Mouse (Mus musculus): ENCODE results near the gene Eif3k.

Eif3k gene

DNA sequence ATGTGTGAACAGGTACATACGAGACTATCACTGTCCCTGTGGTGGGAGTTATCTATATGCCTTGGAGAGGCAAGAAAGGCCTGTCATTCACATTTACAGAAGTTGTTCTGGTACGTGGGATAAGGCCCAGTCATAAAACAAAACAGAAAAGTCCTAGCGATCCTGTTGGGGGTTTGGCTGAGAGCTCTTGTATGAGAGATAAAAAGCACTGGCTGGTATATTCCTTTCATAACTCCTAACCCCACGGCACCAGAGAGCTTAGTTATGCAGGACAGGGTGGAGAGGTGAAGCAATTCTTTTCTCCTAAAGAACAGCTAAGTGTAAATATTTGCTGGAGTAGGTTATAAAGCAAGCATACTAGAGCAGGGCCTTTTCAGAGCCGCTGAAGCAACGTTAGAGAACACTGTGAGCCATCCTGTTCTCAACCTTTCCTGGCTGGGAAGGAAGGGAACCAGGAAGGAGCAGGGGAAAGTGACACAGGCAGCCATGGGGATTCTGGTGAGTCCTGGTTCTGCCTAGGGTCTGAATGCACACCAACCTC is 22.1 kb downstream of the Eif3k start:
- DNase-seq (ENCODE audit: low spot score in 2 of 2), result no peak

DNA sequence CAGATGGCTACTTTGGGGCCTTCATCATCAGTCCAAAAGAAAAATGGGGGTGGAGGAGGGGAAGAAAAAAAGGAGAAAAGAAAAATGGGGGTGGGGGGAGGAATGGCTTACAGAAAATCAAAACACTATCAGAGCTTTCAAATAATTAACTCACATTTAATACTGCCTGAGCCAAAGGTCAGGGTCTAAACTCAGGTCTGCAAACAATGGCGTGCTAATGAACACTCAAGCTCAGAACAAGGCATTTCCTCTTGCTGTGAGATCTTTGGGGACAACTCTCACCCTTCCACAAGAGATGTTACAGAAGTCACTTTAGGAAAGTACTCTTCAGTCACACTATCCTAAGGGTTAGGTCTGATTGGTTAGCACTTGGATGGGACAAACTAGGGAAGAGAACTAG is 22.9 kb downstream of the Eif3k start:
- no peak for DNase-seq (ENCODE audit: low spot score in 2 of 2)

DNA sequence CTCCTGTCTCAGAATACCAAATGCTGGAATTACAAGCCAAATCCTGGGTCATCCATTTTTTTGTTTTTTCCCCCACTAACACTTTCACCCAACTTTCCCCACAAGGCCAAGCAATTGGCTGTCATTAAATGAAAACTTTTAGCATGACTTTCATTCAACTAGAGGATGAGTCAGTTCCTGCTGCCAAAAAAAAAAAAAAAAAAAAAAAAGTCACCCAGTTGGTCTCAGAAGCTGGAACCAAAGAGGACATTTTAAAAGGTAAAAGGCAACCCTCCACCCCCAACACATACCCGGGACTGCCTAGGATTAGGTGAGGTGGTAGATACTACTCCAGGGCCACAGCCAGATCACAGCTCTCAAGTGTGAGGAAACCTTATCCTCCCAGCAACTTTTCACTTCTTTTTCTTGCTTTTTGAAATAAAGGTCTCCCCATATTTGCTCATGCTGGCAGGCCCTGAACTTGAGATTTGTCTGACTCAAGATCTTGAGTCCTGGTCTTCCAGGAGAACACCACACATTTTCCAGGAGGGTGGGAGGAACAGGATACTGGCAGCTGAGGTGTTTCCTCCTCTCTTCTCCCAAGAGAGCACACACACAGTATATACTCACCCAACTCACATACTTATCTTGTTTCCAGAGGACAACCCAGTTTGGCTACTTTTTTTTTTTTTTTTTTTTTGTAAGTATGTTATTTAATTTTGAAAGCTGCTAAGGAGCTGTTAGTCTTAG is 23.5 kb downstream of the Eif3k start:
- no peak for DNase-seq (ENCODE audit: low spot score in 2 of 2)

DNA sequence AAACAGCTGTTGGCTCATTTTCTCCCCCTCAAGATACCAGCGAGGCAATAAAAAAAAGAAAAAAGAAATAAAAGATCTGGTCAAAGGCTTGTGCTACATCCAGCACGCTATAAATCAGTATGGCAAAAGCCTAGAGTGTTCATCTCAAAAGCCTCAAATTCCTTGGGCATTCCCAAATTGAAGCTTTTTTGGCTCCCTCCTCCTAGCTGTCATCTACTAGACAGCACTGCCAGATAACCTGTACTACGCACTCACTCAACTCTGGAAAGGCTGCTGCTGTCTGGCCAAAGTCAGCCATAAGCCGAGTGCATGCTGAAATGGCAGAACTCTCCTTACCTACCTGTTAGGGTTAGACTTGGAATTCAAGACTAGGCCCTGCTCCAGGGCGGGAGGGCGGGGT is 24.4 kb downstream of the Eif3k start:
- DNase-seq (ENCODE audit: low spot score in 2 of 2), result no peak

DNA sequence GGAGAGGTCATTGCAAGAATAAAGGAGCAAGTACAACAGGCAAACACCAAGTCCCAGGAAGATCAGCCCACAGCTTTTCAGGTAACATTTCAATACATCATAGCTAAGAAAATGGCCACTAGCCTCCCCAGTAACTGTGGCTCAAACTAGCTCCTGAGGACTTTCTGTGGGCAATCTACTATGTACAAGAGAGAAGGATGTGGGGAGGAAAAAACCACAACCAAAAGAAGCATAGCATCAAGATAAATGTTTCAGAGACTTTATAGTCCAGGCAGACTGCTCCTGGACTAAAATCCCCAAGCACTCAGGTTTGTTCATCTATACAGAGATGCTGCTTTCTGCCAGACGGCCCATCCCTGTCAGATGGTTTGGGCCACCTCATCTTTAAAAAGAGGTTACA is 25.4 kb downstream of the Eif3k start:
- no peak for DNase-seq (ENCODE audit: low spot score in 2 of 2)

DNA sequence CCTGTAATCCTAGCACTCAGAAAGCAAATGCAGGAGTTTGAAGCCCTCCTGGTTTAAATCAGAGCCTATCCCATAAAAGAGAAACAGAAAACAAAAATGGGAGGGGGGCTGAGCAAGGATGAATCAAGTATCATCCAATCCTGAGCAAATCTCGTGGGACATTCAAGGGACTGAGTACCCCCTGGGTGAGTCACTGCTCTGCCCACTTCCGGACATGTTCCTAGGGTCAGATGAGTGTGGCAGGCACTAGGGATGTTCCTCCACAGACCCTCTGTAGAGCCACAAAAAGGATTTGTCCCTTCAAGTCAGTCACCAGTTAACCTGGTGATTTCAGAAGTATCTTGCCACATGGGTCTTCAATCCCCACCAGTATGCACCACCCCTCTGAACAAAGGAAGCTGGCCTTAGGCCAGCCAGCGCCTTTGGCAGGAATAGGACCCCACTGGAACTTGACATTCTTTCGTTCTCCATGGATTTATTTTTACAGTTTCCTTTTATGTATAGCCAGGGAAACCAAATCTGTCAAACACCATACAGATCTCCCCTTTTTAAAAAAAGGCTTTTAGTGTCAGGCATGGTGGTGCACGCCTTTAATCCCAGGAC is 26.3 kb downstream of the Eif3k start:
- DNase-seq (ENCODE audit: low spot score in 2 of 2), result no peak

DNA sequence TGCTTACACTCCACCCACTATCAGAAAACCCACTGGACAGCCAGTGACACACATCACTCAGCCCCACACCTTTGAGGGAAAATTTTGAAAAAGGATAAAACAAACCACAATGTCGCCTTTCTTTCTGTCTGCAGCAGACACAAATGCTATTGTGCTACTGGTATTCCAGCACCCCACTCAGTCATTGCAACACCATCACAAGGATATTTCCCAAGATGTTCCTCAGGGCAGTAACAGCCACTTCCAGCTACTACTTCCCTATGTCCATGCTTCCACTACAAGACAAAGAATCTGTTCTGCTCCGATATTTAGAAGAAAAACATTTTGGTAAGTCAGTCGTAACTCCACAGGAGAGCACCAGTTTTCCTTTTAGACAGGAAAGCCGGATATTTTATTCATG is 26.9 kb downstream of the Eif3k start:
- no peak for DNase-seq (ENCODE audit: low spot score in 2 of 2)

DNA sequence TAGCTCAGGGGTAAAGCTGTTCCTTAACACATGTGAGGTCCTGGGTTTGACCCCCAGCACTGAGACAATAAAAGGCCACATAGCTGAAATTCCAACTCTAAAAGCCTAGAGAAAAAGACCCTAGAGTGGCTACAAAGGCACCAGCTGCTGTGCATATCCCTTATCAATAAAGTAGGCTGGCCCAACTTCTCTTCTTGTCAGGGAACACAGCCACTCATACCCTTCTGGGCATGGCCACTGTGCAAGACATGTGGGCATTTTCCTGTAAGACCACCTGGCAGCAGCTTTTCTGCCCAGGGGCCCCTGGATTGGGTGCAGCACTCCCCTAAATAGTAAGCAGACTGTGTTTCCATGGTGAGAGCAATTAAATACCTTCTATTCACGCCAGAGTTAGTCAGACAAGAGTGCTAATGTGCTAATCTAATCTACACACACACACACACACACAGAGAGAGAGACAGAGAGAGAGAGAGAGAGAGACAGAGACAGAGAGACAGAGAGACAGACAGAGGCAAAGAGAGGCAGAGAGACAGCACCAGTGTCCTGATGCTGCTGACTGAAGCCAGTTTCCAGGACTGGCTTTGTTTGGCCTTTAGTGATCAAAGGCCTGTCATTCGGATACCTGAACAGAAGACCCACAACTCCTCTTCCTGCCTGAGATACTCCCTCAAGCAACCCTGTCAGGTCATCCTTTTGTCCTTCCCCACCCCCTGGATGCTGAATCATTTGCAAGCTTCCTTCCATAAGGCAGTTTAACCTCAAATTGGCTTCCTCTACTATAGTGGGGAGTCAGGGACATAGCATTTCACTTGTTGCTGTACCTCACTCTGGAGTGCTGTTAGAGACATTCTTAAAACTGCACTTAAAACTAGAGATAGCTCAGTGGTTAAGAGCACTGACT is 27.9 kb downstream of the Eif3k start:
- no peak for DNase-seq (ENCODE audit: low spot score in 2 of 2)

DNA sequence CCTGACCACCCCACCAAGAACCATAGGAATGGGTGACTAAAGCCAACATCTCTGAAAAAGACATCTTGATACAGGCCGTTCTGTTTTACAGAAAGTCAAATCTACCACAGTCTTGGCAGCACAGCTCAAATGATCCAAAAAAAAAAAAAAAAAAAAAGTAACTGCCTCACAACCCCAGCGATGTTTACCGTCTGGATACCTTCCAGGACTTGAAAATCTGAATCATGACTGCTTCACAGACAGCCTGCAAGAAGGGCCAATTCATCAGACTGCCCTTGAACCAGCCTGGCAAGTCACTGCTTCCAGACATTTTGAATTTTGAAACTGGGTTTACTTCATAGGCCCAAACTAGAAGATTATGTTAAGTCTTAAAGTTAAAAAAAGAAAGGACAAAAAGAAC is 28.9 kb downstream of the Eif3k start:
- no peak for DNase-seq (ENCODE audit: low spot score in 2 of 2)

DNA sequence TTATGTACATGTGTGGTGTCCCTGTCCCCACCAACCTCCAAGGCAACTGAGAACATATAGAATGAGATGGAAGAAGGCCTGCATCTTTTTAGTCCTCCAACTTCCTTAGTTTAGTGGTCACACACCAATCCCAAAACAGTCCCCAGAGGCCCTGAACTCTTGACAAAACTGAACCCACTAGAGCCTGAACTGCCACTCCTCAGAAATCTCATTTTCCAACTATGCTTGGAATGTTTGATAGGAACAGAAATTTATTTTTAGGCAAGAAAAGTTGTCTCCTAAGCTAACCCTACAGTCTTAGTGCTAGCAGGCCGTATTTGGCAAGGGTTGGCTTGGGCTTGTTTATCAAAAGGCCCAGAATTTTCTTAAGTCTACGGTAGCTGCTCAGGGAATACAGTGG is 29.9 kb downstream of the Eif3k start:
- no peak for DNase-seq (ENCODE audit: low spot score in 2 of 2)

DNA sequence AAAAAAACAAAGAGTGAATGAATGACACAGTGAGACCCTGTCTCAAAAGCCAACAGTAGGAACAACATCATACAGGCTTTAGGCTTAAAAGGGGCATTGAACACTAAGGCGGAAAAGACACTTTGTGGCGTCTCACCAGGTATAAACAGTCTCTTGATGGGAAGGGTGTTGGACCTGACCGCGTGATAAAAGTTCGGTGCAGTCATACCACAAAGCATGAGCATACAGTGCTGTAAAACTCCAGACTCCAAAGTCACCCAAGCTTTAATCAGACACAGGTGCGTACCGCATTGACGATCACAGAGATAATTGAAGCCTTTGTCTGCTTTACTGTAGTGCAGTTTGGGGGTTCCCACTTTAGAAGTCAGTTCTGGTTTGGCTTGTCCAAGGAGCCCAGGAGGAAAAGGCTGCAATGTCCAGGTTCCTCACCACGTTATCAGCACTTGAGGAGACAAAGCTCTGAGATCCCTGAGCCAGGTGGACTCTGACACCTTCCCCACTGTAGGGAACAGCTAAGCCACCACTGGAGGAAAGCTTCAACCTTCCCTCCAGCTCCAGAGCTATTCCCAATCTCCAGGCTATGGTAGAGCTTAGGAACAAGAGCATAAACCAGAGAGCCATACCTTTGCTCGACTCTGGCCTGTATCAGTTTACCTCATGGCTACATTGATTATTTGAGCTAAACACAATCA is 31.2 kb downstream of the Eif3k start:
- DNase-seq (ENCODE audit: low spot score in 2 of 2), result no peak

DNA sequence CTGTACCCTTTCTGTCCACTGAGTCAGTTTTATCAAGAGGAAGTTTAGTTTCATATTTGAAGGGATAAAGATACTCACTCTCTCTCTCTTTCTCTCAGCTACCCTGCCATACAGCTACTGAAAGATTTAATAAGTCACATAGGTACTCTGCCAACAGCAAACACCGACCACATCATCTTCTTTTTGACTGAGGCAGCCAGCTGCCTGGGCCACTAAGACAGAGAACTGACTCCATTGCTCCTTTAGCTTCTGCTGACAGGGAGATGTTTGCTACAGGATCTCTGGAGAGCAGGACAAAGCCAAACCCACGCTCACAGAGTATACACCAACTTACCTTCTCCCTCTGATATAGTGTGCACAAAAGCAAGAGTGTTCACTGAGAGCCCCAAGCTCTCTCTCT is 32.4 kb downstream of the Eif3k start:
- no peak for DNase-seq (ENCODE audit: low spot score in 2 of 2)

DNA sequence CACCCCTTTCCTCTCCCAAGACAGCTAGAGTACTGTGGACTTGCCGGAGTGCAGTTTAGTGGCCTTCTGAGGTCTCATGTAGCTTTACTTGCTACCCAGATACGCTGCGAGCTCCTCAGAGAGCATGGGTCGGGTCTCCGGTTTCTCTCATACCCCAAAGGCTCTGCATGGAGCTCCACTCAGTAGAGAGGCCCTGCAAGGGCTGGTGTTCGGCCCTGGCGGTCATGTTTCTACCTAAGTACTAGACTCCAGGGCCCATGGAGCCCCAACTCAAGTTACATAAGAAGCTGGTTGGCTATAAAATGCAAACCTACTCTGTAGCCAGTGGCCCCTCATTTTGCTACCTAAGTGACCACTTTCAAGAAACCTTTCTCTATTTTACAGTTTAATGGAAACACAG is 32.9 kb downstream of the Eif3k start:
- DNase-seq (ENCODE audit: low spot score in 2 of 2), result no peak

DNA sequence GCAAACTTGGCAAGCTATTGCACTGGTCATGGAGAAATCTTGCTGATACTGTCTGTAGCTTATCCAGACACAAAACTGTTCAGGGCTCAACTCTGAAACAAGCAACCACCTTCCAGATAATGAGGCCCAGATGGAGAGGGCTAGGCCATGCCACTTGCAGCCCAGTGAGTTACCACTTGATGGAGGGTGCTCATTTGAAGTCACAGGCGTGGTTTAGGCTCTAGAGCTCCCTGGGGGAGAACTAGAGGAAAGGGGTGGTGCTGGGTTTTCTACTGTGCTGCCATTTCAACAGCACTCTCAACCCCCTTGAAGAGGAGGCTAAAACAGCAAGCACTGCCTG is 35.4 kb downstream of the Eif3k start:
- DNase-seq (ENCODE audit: low spot score in 2 of 2), result no peak

DNA sequence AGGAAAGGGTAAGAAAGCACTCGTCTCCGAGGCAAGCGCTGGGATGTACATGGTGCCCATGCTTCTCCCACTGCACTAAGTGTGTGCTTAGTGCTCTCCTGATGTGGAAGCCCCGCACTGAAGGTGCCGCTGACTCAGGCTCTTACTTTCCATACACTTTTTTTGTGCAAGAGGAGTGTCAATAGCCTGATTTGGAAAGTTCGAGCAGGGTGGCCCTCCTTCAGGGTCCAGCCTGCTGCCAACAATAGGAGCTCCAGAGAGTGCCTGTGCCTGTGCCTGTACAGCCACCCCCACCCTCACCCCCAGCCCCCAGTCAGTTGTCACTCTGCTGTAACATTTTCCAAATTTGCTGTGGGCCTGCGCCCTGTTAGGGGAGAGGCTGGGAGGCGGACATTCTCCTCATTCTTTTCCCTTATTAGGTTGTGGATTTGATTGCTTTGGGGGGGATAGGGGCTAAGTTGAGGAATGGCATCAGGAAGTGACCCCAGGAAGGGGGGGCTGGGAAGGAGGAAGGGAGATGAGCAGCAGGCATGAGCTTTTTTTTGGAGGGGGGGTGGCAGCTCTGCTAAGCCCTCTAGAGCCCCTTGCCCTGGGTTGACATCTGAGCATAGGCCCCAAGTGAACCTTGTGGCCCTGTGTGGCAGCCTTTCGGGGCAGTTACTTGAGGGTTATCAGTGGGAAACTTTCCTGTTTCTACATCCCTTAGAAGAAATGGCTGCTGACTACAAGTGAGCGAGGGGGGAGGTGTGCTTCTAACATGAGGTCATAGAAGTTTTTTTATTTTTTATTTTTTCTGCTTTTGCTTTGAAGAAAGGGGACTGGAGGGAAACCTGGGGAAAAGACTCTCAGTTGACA is 36.0 kb downstream of the Eif3k start:
- DNase-seq (ENCODE audit: low spot score in 2 of 2), result no peak

DNA sequence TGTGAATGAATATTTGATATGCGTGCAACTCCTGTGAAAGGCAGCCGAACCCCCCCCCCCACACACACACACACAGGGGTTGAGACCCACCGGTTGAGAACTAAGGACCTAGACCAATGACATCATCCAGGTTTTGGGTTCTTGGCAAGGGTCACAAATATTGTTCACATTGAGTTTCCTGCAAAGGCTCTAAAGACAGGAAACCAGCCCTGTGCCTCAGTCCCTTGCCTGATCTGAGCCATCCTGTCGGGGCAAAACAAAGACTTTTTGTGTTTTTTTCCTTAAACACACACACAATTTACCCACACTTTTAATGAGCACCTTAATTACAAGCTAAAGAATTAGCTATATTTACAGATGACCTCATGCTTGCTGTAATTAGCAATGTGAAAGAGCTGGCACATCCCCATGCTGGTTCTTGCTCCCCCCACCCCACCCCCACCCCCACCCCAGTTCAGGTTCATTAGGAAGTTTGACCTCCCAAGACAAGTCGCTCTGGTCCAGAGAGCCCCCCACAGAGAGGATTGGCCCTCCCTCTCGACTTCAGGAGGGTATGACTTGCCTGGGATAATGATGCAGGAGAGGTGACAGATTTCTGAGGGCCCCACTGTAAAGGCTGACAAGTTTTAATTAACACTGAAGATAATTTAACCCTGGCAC is 36.8 kb downstream of the Eif3k start:
- DNase-seq (ENCODE audit: low spot score in 2 of 2), result no peak

DNA sequence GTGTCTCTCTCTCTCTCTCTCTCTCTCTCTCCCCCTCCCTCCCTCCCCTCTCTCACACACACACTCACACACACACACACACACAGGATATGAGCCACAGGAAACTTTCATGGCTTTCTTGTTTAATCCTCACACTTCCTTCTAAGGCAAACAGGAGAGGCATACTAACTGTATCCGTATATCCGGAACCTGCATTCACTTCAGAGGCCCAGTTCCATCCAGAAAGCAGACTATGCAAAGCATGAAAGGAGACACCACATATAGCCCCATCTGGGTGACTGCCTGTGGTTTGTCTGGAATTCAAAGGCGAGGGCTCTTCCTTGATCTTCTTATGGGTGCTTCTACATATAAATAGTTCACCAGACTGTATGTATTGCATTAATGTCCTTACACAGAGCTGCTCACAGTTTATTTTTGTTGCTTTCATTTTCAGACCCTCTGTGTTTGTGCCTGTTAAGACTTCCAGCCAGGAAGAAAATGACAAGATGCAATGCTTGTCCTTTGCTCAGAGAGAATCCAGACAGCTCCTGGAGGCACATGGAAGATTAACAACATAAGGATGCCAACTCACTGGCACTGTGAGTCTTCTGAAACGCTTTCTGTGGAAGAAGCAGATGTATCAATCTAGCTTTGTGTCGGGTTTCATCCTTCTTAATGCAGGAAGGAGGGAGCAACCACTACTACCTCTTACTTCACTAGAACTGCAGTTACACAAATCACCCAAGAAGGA is 38.0 kb downstream of the Eif3k start:
- DNase-seq (ENCODE audit: low spot score in 2 of 2), result no peak

DNA sequence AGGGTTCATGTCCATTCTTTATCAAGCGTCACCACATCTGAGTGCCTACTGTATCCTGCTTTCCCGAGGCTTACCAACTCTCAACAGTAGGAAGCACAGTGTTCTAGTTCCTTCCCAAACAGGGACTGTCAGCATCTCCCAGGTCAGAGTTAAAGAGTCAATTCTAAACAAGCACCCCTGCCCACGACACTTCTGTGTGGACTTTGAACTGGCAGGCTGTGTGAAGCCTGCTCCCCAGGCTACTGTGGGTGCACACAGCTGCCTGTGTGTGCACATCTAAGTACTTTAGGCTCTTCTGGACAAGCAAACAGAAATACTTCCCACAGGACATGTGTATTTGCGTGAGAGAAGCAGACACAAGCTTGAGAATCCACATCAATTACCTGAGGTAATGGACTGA is 40.1 kb downstream of the Eif3k start:
- no peak for DNase-seq (ENCODE audit: low spot score in 2 of 2)

DNA sequence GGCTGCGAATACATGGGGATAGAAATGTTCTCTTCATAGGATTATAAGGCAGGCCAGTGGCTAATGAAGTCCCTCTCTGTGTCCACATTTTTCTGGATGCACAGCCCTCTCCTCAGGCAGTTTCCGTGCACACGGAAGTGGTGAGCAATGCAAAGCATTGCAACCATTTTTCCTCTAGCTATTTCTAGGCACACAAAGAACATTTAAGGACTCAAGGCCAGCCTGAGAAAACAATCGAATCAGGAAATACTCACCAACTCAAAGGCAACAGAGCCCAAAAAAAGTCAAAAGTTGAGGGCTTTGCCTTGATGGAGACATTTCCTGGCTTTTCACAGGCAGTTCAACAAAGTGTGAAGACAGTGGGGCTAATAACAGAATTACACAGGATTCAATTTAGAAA is 40.5 kb downstream of the Eif3k start:
- DNase-seq (ENCODE audit: low spot score in 2 of 2), result no peak

All from heart, adult 9 months (tissue).